Mouse (Mus musculus) lung, adult 2 months (tissue): ENCODE results near the gene Acsl6. TPM values are rescaled to one million over a fixed set of nuclear protein-coding genes. Genes with fewer than 3 reads are reported as not detected.

ENCODE experiments used
- DNase-seq: peaks from one replicate; pipeline ENCODE4 v3.0.0; 2022
- H3K4me1 ChIP-seq: fragments of 200-500 bp; 2 replicates; pipeline ENCODE4 v1.6.1; 2011; ENCODE audit warnings: low read length; ENCODE audit not compliant: control insufficient read depth, insufficient read depth
- H3K4me3 ChIP-seq: fragments of 200-500 bp; replicated peaks from 2 replicates; pipeline ENCODE3; 2011; ENCODE audit warnings: low read depth, mild to moderate bottlenecking, control low read depth, low read length; ENCODE audit errors: extremely low read depth
- CTCF ChIP-seq: fragments of 200-500 bp; IDR thresholded peaks from 2 replicates; pipeline ENCODE4 v1.5.1; 2011; ENCODE audit warnings: mild to moderate bottlenecking, low read length, control low read depth; ENCODE audit not compliant: insufficient read depth
- POLR2A ChIP-seq: fragments of 200-500 bp; IDR thresholded peaks from 2 replicates; pipeline ENCODE4 v1.6.1; 2011; ENCODE audit warnings: low read depth, mild to moderate bottlenecking, control low read depth, low read length, borderline replicate concordance; ENCODE audit errors: extremely low read depth
- WGBS: fragments of 180-500 bp; shearing (Covaris S2); methylation state at CpG from one replicate; pipeline ENCODE4 v1.1.7; 2018; 5-methylcytosine and 5-hydroxymethylcytosine counted together
- polyA plus RNA-seq: library from polyadenylated mRNA; depleted of rRNA; stranded (reverse); fragments of >200 nt; gene quantifications from 2 replicates; pipeline ENCODE4 v1.2.3, GENCODE M21; 2012; rRNA removed

Acsl6 gene
- 0.17 and 0.50 TPM in 2 replicates for polyA plus RNA-seq

DNA sequence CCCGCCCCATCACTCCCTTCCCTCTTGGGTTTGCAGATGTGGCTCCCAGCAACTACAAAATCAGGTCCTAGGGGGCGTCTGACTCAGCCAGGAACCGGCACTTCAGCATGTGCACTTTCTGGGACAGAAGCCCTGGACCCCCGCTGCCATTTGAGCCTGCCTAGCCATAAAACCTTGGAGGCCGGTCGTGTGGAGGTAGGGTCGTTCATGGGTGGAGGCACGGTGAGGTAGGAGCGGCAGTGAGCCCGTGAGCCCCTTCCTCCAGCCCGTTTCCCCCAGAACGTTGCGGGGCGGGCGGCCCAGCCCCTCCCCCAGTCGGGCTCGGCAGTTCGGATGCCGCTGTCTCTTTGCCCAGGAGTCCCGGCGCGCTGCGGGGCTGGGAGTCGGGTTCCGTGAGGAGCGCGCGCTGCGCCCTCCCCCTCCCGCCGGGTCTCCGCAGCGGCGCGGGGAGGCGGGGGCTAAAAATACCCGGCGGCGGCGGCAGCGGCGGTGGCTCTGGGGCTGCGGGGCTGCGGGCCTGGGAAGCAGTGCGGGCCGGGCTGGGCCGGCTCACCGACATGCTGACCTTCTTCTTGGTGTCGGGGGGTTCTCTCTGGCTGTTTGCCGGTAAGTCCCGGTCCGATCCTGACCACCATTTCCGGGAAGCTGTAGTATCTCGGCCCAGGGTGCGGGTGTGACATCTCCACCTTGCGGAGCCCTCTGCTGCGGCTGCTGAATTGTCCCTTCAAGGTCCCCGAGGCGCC is at the start of gene Acsl6:
Acsl6 (plus strand) TSS at position 71 of the 743 bp plus-strand sequence.
- WGBS: 1% methylated on average over 58 of the region's 59 CpGs
- Histone ChIP-seq H3K4me3 (peak within 1 kb of the TSS; percentile 6), H3K4me1 (no peaks in the 10 kb centered on the region)
- DNase-seq: no peak
- TF ChIP-seq CTCF: no peak
- TF ChIP-seq POLR2A: no peak

GRCm38 (mm10) chr11:54254114-54254513 is 49.5 kb upstream of the Acsl6 start:
- WGBS: 34% methylated on average over 4 of the region's 4 CpGs
- Histone ChIP-seq H3K4me3 (no peak overlapping the region), H3K4me1 (no peaks in the 10 kb centered on the region)
- TF ChIP-seq CTCF (peak; percentile 47), POLR2A (no peak)
- no peak for DNase-seq

DNA sequence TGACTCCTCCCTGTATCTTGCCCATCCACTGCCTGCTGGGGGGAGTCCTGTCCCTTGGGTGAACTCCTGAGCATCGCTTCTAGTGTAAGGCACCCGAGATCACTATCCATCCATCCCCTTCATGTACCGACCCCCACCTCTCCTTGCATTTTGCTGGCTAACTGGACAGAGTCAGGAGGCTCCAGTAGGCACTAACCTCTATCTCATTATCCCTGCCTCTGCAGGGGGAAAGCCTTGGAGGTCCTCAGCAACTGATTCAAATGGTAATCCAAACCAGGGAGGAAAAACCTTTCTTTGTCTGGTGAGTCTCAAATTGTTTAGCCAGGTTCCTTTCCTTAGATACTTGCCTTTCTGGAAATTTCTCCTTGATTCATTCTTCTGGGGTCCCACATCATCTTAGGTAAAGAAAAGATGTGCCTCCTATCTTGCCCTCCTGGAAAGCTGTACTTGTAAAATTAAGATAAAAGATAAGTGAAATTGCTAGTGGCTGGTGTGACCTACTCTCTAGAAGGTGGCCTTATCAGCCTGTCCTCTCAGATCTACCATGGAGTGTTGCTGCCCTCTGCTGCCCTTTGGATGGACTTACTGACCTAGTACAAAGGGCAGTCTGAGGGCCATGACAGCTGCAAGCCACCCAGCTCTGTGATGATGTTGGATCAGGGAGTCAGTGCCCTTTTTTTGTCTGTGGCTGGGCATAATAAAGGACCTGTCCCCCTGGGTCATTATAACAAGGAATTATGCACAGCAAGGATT is 46.8 kb upstream of the Acsl6 start:
- WGBS: 62% methylated on average over 3 of the region's 3 CpGs
- no peaks in the 10 kb centered on the region for H3K4me1 ChIP-seq
- H3K4me3 ChIP-seq: no peak overlapping the region
- TF ChIP-seq POLR2A (no peak), CTCF (peak; percentile 91)
- DNase-seq: peak; percentile 72

DNA sequence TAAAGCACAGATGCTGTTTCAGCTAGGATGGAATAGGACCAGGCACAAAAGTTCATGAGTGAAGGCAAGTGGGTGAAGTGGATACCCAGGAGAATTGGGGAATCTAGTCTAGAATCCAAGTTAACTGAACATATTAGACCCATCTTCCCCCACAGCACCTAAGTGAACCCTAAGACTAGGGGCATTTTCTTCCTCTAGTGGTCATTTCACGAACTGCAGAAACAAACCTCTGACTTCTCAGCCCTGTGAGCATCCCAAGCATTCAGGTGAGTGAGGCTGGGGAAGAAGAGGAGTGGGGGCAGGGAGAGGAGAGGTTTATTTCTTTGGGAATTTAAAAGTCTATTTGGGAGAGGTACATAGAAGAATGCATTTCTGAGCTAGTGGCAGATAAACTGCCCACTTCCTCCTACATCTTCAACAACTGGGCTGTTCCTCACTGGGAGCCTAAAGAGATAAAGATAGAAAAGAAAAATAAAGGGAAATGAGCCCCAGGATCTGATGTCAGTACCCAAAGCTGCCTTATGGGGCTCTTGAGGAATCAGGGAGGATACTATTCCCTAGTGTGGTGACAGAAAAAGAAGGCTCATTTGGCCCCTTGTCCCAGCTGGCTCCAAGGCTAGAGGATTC is 40.1 kb upstream of the Acsl6 start:
- DNase-seq: no peak
- WGBS: 5% methylated on average over 1 of the region's 1 CpGs

GRCm38 (mm10) chr11:54264542-54264941 is 39.1 kb upstream of the Acsl6 start:
- H3K4me1 ChIP-seq: no peaks in the 10 kb centered on the region
- no peak overlapping the region for H3K4me3 ChIP-seq
- TF ChIP-seq POLR2A: no peak
- peak; percentile 30; the same call in 1 of the 2 replicates for TF ChIP-seq CTCF
- WGBS: 57% methylated on average over 2 of the region's 2 CpGs
- no peak for DNase-seq

More for the DNA sequence above, 40.1 kb upstream of the Acsl6 start:
- Histone ChIP-seq H3K4me3 (no peak overlapping the region), H3K4me1 (no peaks in the 10 kb centered on the region)
- TF ChIP-seq POLR2A (no peak), CTCF (no peak)

GRCm38 (mm10) chr11:54267177-54267576 is 36.4 kb upstream of the Acsl6 start, which contains the start of gene Il3:
TSS of gene Il3 (minus strand) at chr11:54267277.
- no peak for TF ChIP-seq CTCF
- TF ChIP-seq POLR2A: no peak
- DNase-seq: no peak
- H3K4me3 ChIP-seq: no peak within 1 kb of the TSS
- 69% methylated on average over 6 of the region's 6 CpGs for WGBS
- no peaks in the 10 kb centered on the region for H3K4me1 ChIP-seq

- WGBS: 78% methylated on average over 3 of the region's 3 CpGs
- no peak for TF ChIP-seq CTCF
- TF ChIP-seq POLR2A: no peak
- no peak for DNase-seq
These were observed 34.3 kb upstream of the Acsl6 start for GRCm38 (mm10) chr11:54269191-54269896.

GRCm38 (mm10) chr11:54271437-54271949 is 32.1 kb upstream of the Acsl6 start:
- DNase-seq: no peak
- Histone ChIP-seq H3K4me1 (no peaks in the 10 kb centered on the region), H3K4me3 (no peak overlapping the region)
- TF ChIP-seq CTCF (no peak), POLR2A (no peak)
- 66% methylated on average over 5 of the region's 5 CpGs for WGBS

More at GRCm38 (mm10) chr11:54269191-54269896, 34.3 kb upstream of the Acsl6 start:
- no peak overlapping the region for H3K4me3 ChIP-seq
- H3K4me1 ChIP-seq: no peaks in the 10 kb centered on the region

DNA sequence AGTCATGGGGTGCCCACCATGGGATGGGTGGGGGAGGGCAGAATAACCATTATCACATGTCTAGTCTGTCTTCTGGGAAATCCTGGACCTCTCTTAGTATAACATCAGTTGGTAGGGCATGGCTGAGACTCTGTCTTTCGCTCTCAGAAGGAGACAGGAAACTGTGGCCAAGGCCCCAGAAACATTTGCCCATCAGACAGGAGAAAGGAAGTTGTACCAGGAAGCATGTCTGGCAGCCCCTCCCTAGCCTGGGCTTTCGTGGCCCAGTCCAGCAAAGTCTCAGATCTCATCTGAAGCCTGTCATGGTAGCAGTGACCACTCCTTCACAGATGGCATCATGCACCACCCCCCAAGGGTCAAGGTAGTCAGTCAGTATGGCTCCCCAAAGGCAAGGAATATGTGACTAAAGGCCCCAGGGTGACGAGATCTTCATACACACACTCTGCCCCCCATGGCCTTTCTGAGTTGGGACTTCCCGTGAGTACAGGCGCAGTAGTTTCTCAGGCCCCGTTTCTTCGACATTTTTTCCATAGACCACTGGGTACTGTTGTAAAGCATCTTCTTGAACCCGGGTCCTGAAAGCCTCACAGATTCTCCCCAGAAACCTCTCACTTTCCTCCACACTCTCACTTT is 15.7 kb upstream of the Acsl6 start:
- TF ChIP-seq CTCF (no peak), POLR2A (no peak)
- 73% methylated on average over 8 of the region's 8 CpGs for WGBS
- no peaks in the 10 kb centered on the region for H3K4me1 ChIP-seq
- DNase-seq: no peak
- no peak overlapping the region for H3K4me3 ChIP-seq
